ENCODE assay signal across 8 mouse cellular contexts in the genomic region with DNA sequence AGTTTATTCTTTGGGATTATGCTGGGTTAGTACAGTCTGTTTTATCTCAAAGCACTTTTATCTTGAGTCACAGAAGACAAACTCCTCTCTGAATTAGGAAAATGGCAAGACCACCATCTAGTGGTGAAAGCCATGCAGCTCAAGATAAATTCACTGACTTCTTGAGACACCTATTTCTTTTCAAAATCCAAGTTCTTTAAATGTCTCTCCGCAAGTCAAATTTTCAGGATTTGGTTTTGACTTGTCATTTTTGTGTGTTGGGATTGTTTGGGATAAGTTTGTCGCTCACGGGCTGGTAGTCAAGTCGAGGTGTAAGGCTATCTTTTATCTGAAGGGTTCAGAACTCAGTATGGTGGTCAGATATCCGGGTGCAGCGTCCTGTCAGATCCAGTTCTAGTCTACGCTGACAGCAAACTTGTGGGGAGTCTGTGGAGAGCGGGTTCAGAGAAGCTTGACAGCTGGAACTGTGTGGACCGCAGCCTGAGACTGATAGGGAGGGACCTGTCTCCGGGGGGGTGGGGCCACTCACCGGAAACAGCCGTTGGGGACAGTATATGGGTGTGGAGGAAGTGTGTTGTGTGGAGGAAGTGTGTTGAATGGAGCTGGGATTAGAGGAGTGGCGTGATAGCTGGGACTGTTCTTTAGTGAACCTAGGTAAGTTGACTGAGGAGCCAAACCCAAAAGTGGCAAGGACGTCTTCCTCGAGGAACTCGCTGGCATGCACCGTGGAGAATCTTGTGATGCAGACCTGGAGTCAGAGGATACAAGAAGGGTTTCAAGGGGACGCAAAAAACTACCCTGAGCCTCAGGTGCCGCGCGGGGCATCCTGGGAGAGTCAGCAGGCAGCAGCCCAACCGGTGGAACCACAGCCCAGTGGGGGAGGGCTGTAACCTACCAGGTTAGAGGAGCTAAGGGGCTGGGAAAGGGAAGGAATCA. TPM values are rescaled to one million over a fixed set of nuclear protein-coding genes. Genes with fewer than 3 reads are reported as not detected.
DNase-seq lines count a peak whose midpoint lies in the region; ATAC-seq lines count a peak whose summit lies in the region.

TSS of gene Zfp54 (plus strand) at position 564 of the 936 bp plus-strand sequence.

- no peaks in the 10 kb centered on the region for H3K36me3 ChIP-seq in megakaryocyte, embryonic 14.5 days (replicated peaks; ENCODE audit: low read length)

- peak; percentile 95 for ATAC-seq in inflammation-experienced regulatory T-cells, adult 6 months

- no peaks in the 10 kb centered on the region for H3K9me3 ChIP-seq in megakaryocyte, embryonic 14.5 days

- peaks cover 19% of the 10 kb centered on the region for H3K4me1 ChIP-seq in megakaryocyte, embryonic 14.5 days

- H3K4me3 ChIP-seq in megakaryocyte, embryonic 14.5 days (replicated peaks): peak within 1 kb of the TSS; percentile 91

- H3K27me3 ChIP-seq in megakaryocyte, embryonic 14.5 days (replicated peaks): peaks cover 3% of the 10 kb centered on the region

- peak; percentile 57 for DNase-seq in adrenal gland, adult 18-20 months (ENCODE audit: low spot score in 2 of 2)
- DNase-seq in embryo, embryonic 10 days (ENCODE audit: low spot score): peak; percentile 82
- DNase-seq in gastrocnemius, postnatal 25 days: peak; percentile 75
- DNase-seq in left cerebral cortex, adult 9 months (ENCODE audit: low spot score in 2 of 2): peak; percentile 2 to 56
- peak; percentile 53 to 64 for DNase-seq in right cerebral cortex, adult 2 months (ENCODE audit: low spot score in 2 of 2)
- DNase-seq in urinary bladder, postnatal 25 days (ENCODE audit: low spot score): peak; percentile 60

RNA-seq across cellular contexts. Expression of gene Zfp54, which starts in this region (rescaled TPM):
- 1 to 10 TPM; 2.4 to 3.4 TPM for total RNA-seq in adrenal gland, adult 18-20 months (2021)
- under 1 TPM; 0.84 to 0.99 TPM for total RNA-seq in gastrocnemius, postnatal 25 days (2021)
- polyA plus RNA-seq in inflammation-experienced regulatory T-cells, adult 6 months (2017; shearing (Covaris generic)): 10 to 100 TPM in 2 of 3 experiments, 1 to 10 TPM in 1; 9.0 to 19.1 (median 12.5) TPM
- polyA plus RNA-seq in megakaryocyte, embryonic 14.5 days (2012; ENCODE audit: insufficient read depth, low replicate concordance): not detected in 2 replicates

Comparison
In these comparisons a context has a peak if more than half of its experiments do, and no peak if none do; other contexts are left out.
1. Peak in every context shown above with its lines: DNase-seq, ATAC-seq and H3K4me3 ChIP-seq.
2. RNA of gene Zfp54 (polyA plus RNA-seq): 9.0 to 19.1 TPM in inflammation-experienced regulatory T-cells, adult 6 months; not detected in megakaryocyte, embryonic 14.5 days; every median in the first group is over 10 times any median in the second.
3. Peak in DNase-seq in gastrocnemius, postnatal 25 days; RNA of the gene not detected or under 1 TPM.
4. DNase-seq: peak in every context shown above with its lines; median percentile 82 in embryo, embryonic 10 days; 75 in gastrocnemius, postnatal 25 days; 60 in urinary bladder, postnatal 25 days; 58 in right cerebral cortex, adult 2 months; 57 in adrenal gland, adult 18-20 months; 29 in left cerebral cortex, adult 9 months.